Mouse (Mus musculus) skeletal muscle tissue, adult 2 months (tissue): ENCODE results near the gene Ppp2r5e.
A peak's percentile ranks its signal among the peaks of the same experiment; 100 is the strongest.

ENCODE experiments used
- DNase-seq: peaks from one replicate; pipeline ENCODE4 v3.0.0-alpha.2; 2012; ENCODE audit warnings: low read depth, low spot score

Ppp2r5e gene

DNA sequence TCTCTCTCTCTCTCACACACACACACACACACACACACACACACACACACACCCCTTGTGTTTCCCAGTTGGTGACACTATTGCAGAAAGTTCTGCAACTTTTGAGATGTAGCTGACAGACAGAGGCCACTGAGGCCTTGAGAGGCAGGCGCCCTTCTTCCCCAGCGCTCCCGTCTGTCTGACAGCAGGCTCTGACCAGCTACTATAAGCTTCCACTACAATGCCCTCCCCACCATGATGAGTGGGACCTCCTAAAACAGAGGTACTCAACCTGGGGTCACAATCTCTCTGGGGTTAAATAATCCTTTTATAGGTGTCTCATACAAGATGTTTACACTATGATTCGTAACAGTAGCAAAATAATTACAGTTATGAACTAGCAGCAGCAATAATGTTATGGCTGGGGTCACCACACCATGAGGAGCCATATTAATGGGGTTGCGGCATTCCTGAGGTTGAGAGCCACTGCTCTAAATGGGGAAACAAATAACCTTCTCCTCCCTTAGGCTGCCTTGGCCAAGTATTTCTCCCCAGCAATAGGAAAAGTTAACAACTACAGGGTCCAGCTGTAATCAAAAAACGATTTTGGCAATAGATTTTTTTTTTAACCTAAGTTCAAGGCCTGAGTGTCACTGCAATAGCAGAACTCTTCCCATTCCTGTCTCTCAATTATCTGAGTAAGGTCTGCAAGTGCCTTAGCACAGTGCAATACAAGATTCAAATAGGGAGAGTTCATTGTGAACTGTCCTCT lies 58.2 kb downstream of the Ppp2r5e start:
- no peak for DNase-seq

DNA sequence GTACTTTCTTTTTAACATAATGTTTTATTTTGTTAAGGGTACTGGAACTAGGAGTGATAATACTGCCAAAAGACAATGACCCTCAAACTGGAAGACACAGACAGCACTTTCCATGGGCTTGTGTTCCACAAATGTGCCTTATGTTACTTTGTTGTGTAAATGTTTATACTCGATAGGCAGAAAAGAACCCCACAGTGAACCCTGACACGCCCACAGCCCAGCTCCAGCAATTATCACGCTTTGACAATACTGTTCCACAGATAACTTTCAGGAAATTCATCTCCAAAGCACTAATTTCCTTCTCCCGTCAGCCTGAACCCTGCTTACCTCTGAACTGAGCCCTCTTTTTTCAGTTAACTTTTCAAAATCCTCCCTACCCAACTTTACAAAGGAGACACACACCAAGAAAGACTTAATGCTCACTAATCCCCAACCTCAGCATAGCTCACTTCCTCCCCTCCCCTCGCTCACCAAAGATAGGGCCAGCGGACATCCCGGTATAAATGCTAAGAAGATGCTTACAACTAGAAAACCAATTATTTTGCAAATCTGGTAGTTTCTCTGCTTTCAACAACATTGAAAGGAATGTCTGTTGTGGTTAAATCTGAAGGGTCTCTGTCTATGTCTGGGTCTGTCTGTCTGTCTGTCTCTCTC lies 58.9 kb downstream of the Ppp2r5e start:
- DNase-seq = no peak

DNA sequence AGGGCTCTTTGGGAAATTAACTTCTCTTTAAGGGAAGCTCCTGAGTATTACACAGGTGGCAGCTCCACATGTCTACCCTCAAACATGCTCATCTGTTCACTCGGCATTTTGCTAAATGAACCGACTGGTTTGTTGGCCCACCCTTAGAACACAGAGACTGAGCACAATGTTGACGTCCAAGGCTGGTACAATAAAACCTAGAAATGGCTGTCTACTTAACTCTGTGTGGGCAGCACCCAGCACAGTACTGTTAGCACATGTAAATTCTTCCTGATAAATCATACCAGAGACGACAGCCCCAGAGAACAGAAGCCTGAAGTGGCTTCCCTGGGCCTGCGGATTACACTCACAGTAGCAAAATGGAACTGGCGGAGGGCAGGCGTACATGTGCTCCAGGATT lies 59.5 kb downstream of the Ppp2r5e start:
- DNase-seq = no peak

GRCm38 (mm10) chr12:75533145-75533544 lies 62.9 kb downstream of the Ppp2r5e start:
- no peak for DNase-seq

DNA sequence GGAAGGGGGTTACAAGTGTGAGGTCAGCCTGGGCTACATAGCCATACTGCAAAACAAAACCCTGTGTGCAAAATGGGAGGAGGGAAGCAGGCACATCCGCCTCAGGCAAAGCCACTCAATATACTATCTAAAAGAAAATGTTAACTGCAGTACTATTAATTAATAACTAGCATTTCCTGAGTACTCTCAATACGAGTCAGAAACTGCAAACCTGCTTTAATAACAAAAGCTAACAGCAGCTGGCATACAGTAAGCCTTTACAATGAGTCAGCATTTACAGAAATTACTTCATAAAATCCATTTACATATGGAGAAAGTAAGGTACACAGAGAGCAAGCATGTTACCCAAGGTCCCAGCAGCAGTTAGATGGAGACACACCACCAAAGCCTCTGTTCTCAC lies 64.2 kb downstream of the Ppp2r5e start:
- DNase-seq = no peak

GRCm38 (mm10) chr12:75528857-75529808 lies 66.9 kb downstream of the Ppp2r5e start:
- peak; percentile 45 for DNase-seq

DNA sequence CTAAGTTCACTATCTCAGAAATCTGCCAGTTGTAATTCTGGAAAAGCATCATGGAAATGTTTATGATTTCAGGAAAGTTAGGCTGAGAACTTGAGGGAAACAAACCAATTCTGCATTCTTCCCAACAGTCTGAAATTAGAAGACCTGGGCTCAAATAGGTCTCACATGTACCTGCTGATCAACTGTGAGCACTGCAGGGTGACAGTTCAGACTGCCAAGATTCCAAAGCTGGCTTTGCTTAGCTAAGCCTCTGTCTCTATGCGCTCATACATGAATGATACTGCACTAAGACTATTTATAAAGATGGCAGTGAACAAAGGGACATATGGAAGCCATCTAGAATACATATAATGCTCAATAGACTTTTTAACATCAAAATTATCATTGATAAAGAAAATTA lies 67.7 kb downstream of the Ppp2r5e start:
- DNase-seq = no peak

GRCm38 (mm10) chr12:75524199-75524598 lies 71.8 kb downstream of the Ppp2r5e start:
- no peak for DNase-seq

GRCm38 (mm10) chr12:75522931-75523330 lies 73.1 kb downstream of the Ppp2r5e start:
- no peak for DNase-seq

DNA sequence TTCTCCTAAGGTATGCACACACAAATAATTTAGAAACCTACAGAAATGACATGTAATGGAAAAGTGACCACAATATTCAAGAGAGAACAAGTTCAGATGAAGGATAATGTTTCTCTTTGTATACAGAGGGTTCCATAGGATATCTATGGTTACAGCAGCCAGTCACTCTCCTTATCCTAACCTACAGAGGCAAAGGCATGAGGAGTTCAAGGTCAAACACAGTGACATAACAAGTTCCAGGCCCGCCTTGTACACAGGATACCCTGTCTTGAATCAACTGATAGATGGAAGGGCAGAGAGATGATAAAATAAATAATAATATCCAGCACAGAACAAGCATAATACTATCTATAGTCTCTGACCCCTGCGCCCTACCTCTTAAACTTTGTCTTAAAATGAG lies 73.7 kb downstream of the Ppp2r5e start:
- DNase-seq = no peak

DNA sequence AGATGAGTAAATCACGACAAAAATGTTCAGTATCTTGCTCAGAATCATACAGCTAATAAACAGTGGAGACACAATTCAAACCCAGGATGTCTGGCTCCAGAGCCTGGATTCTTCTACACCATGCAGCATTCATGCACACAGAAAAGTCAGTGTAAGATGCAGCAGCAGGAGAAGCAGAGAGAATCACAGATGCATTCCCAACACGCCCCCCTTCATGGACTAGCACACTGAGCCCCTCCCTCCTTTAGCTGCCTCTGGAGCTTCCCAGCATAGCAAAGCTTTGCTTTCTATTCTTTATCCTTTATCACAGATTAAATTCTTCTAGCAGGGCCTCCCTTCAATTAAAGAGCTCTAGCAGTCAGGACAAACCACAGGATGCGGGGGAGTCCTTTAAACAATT lies 75.7 kb downstream of the Ppp2r5e start:
- no peak for DNase-seq

GRCm38 (mm10) chr12:75519181-75519940 lies 76.7 kb downstream of the Ppp2r5e start:
- no peak for DNase-seq

DNA sequence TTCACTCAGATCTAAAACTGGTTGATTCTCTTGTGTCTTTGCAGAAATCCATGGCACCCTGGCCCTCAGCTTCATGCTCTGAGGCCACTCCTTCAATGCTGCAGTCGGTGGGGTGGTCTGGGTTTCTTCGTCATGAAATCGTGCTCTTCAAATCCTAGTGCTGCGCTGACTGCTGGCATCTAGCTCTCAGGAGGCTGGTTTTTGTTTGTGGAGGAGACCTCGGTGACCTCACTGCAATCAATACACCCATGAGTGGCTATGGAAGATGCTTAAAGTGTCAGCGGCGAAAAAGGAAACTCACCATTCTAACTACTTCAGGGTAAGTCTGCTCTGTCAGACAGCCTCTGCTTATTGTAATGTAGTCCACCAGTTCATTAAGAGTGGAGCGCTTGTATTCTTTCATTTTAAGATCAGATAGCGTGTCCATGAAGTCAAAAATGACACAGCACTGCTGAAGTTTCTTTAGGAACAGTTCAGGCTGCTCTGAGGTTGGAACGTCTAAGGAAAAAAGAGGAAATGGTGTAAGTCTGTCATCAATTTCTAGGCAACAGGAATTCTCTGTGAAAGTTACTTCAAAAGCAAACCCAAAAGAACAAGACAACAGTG lies 80.6 kb downstream of the Ppp2r5e start:
- no peak for DNase-seq

DNA sequence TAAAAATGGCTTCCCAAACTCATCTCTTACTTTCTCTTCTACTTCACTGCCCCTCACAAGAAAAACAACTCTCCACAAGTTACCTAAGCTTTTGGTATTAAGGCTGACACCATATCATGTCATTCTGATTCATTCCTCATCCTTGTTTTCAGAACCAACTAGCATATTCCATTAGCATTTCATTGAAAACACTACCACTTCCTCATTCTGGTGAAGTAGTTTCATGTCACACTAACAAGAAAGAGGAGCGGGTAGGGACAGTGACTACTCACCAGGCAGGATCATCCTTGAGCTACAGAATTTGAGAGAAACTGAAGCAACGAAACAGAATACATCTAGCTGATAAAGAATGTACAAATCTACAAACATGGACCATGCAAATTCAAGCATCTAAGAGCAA lies 84.5 kb downstream of the Ppp2r5e start:
- no peak for DNase-seq

- no peak for DNase-seq
These were observed 90.9 kb downstream of the Ppp2r5e start for GRCm38 (mm10) chr12:75504991-75505650.

DNA sequence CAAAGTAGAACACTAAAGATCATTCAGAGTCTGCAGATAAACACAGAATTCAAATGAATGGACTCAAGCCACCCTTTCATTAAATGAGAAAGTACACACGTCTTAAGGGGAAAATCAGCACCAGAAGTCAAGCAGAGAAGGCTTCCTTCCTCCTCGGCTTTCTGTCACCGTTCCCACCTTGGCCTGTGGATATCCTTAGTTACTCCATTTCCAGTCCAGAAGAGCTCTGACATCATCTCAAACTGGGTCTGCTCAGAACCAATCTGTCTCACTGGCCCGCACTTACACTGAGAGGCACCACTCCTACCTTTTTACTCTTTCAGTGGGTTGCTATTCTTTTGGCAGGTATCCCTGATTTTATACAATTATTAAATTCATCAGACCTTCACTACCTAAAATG lies 93.4 kb downstream of the Ppp2r5e start:
- no peak for DNase-seq

DNA sequence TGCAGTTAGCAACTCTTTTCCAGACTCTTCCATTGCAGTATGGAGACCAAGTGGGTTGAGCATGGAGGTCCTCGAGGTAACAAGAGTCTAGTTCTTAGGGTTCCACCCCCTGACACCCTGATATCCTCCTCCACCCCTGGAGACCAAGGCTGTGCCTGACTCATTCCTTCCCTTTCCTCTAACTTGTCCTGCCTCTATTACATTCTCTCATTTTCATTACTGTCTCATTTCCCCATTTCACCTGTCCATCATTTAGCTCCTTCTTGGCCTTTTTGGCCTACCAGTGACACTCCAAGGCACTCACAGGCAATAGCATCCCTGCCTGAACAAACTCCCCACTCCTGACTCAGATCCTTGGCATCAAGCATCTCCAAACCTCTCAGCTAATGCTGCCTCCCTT lies 98.3 kb downstream of the Ppp2r5e start:
- DNase-seq = no peak

DNA sequence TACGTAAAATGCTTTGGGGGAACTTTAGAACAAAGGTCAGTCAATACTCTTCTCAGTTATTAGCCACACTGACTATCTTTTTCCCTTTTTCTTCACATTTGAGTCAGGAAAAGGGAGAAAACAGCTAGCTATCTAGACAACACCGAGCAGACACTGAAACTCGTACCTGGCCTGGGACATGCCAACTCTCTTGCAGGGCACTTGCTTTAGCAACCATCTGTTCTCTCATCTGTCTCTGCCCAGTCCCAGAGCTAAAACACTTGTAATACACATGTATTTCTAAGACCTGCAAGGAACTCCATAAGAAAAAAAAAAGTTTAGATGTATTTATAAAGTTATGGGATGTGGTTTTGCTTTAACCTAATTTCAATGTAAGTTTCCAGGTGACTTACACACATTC lies 100.4 kb downstream of the Ppp2r5e start:
- no peak for DNase-seq

GRCm38 (mm10) chr12:75494643-75495042 lies 101.4 kb downstream of the Ppp2r5e start:
- DNase-seq = no peak

DNA sequence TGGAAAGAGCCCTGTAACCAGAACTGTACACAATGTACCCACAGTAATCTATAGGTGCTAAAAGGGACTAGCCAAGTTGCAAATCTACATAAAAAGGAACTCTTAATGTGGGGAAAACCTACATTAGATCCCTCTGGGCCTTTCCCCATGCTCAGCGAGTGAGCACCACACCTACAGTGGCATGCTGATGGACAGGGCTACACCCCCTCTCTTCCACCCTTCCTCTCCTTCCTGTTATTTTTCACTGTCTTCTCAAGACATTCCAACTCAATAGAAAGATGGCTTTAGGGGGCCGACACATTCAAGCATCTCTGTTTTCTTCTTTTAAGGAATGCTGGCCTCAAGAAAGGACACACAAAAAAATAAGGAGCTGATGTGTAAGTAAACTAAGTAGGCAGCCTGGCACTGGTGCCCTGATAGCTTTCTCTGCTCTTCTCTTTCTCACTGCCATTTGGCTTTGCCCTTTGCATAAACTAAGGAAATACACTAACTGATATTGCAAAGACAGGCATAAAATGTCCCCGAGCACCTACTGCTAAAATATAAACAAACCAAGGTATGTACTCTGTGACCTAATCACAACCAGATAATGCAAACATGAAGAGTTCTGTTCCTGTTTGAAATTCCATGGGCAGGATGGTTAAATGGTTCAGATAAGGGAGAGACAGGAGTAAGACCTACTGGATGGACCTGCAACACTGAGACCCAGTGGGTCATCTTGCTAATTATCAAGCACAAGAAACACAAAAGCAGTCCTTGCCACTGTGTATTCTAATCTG lies 103.3 kb downstream of the Ppp2r5e start:
- DNase-seq = no peak
